Mouse (Mus musculus) CH12.LX (cell line): ENCODE measurements at regions not wholly inside any gene's neighbourhood (a gene's known extent, or its start where the extent isn't known, plus 50 kb on each side); places are given as distances from the start of the nearest gene placed in this dataset.

Source experiments
- DNase-seq: peaks from one replicate; pipeline ENCODE4 v3.0.0-alpha.2; 2013; ENCODE audit errors: extremely low read depth
- H3K27ac ChIP-seq: 2 replicates; pipeline ENCODE4 v1.5.1; 2012; ENCODE audit warnings: low read depth, mild to moderate bottlenecking, control low read depth, moderate library complexity; ENCODE audit not compliant: insufficient read depth
- H3K27me3 ChIP-seq: replicated peaks from 2 replicates; pipeline ENCODE3; 2012; ENCODE audit warnings: inconsistent platforms
- H3K36me3 ChIP-seq, 2 experiments: replicated peaks in 1 of 2; 2 replicates each; pipeline versions ENCODE3 to v1.6.1; 2012; ENCODE audit warnings: inconsistent platforms in 1 of 2, low read length in 1 of 2, mild to moderate bottlenecking in 1 of 2, mixed read lengths in 1 of 2, moderate library complexity in 1 of 2; ENCODE audit not compliant: control insufficient read depth in 1 of 2, insufficient read depth in 1 of 2
- H3K4me1 ChIP-seq, 2 experiments: 2 replicates each; pipeline ENCODE4 v1.6.1; 2012; ENCODE audit warnings: inconsistent platforms in 1 of 2, moderate library complexity in 1 of 2; ENCODE audit not compliant: insufficient read depth in 2 of 2, control insufficient read depth in 1 of 2
- H3K4me2 ChIP-seq: 2 replicates; pipeline ENCODE4 v1.6.1; 2012; ENCODE audit warnings: low read depth, mild to moderate bottlenecking, control low read depth; ENCODE audit not compliant: poor library complexity, insufficient read depth, severe bottlenecking
- H3K4me3 ChIP-seq, 3 experiments: fragments of 150-350 bp in 1 of 3; sonication (generic) in 1 of 3; replicated peaks in 1 of 3; 2 replicates each; pipeline versions ENCODE3 to v1.5.1; 2011 to 2012; ENCODE audit warnings: low read depth in 2 of 3, low read length in 2 of 3, mild to moderate bottlenecking in 2 of 3, moderate library complexity in 2 of 3, control low read depth in 1 of 3, improper control_type of control experiment in 1 of 3, inconsistent platforms in 1 of 3, mixed read lengths in 1 of 3; ENCODE audit not compliant: poor library complexity in 1 of 3
- H3K79me2 ChIP-seq: replicated peaks from 2 replicates; pipeline ENCODE4 v1.6.1; 2012; ENCODE audit warnings: mild to moderate bottlenecking, moderate library complexity; ENCODE audit not compliant: control insufficient read depth, poor library complexity, insufficient read depth, severe bottlenecking; ENCODE audit errors: extremely low read depth
- H3K9ac ChIP-seq: 2 replicates; pipeline ENCODE4 v1.6.1; 2012; ENCODE audit warnings: low read depth, mild to moderate bottlenecking, control low read depth, moderate library complexity; ENCODE audit not compliant: insufficient read depth
- H3K9me3 ChIP-seq: replicated peaks from 2 replicates; pipeline ENCODE3; 2012; ENCODE audit warnings: low read length, inconsistent platforms, mixed read lengths
- BHLHE40 ChIP-seq: IDR thresholded peaks from 2 replicates; pipeline ENCODE4 v1.6.1; 2011; ENCODE audit warnings: mild to moderate bottlenecking, low read depth, low read length, improper control_type of control experiment
- CHD2 ChIP-seq: IDR thresholded peaks from 2 replicates; pipeline ENCODE4 v1.6.1; 2011; ENCODE audit warnings: low read length, improper control_type of control experiment
- E2F4 ChIP-seq: IDR thresholded peaks from 2 replicates; pipeline ENCODE4 v1.6.1; 2011; ENCODE audit warnings: low read depth, low read length, improper control_type of control experiment; ENCODE audit not compliant: insufficient replicate concordance
- ELF1 ChIP-seq: IDR thresholded peaks from 2 replicates; pipeline ENCODE4 v1.6.1; 2014; ENCODE audit warnings: low read depth, mild to moderate bottlenecking, inconsistent platforms, low read length, improper control_type of control experiment
- ETS1 ChIP-seq: conservative IDR thresholded peaks from 2 replicates; pipeline ENCODE4 v1.6.1; 2012; ENCODE audit warnings: low read depth, mild to moderate bottlenecking, inconsistent platforms, low read length, improper control_type of control experiment, moderate library complexity
- GABPA ChIP-seq: IDR thresholded peaks from 2 replicates; pipeline ENCODE4 v1.6.1; 2012; ENCODE audit warnings: low read depth, low read length, improper control_type of control experiment, inconsistent platforms; ENCODE audit not compliant: insufficient replicate concordance
- HCFC1 ChIP-seq: IDR thresholded peaks from 2 replicates; pipeline ENCODE4 v1.6.1; 2012; ENCODE audit warnings: low read depth, mild to moderate bottlenecking, inconsistent platforms, low read length, improper control_type of control experiment
- MAFK ChIP-seq: IDR thresholded peaks from 2 replicates; pipeline ENCODE4 v1.6.1; 2011; ENCODE audit warnings: low read length, improper control_type of control experiment; ENCODE audit not compliant: insufficient replicate concordance
- MEF2A ChIP-seq: IDR thresholded peaks from 2 replicates; pipeline ENCODE4 v1.6.1; 2014; ENCODE audit warnings: low read depth, mild to moderate bottlenecking, inconsistent platforms, low read length, improper control_type of control experiment, borderline replicate concordance
- MXI1 ChIP-seq: IDR thresholded peaks from 2 replicates; pipeline ENCODE4 v1.6.1; 2011; ENCODE audit warnings: mild to moderate bottlenecking, low read depth, low read length, improper control_type of control experiment
- NELFE ChIP-seq: IDR thresholded peaks from 2 replicates; pipeline ENCODE4 v1.6.1; 2011; ENCODE audit warnings: low read depth, low read length, improper control_type of control experiment
- POLR2AphosphoS2 ChIP-seq: IDR thresholded peaks from 2 replicates; pipeline ENCODE4 v1.6.1; 2011; ENCODE audit warnings: low read depth, low read length, improper control_type of control experiment
- RCOR1 ChIP-seq: conservative IDR thresholded peaks from 2 replicates; pipeline ENCODE4 v1.6.1; 2012; ENCODE audit warnings: low read depth, mild to moderate bottlenecking, inconsistent platforms, low read length, improper control_type of control experiment
- TBP ChIP-seq: conservative IDR thresholded peaks from 2 replicates; pipeline ENCODE4 v1.6.1; 2011; ENCODE audit warnings: low read depth, low read length, improper control_type of control experiment
- TCF12 ChIP-seq: IDR thresholded peaks from 2 replicates; pipeline ENCODE4 v1.6.1; 2014; ENCODE audit warnings: low read depth, mild to moderate bottlenecking, inconsistent platforms, low read length, improper control_type of control experiment
- UBTF ChIP-seq: IDR thresholded peaks from 2 replicates; pipeline ENCODE4 v1.6.1; 2012; ENCODE audit warnings: low read depth, mild to moderate bottlenecking, inconsistent platforms, low read length, improper control_type of control experiment, moderate library complexity
- USF1 ChIP-seq: IDR thresholded peaks from 2 replicates; pipeline ENCODE4 v1.6.1; 2014; ENCODE audit warnings: low read depth, mild to moderate bottlenecking, inconsistent platforms, low read length, improper control_type of control experiment
- ZC3H11A ChIP-seq: IDR thresholded peaks from 2 replicates; pipeline ENCODE4 v1.6.1; 2012; ENCODE audit warnings: low read depth, mild to moderate bottlenecking, inconsistent platforms, low read length, improper control_type of control experiment
- ZNF384 ChIP-seq: IDR thresholded peaks from 2 replicates; pipeline ENCODE4 v1.6.1; 2012; ENCODE audit warnings: low read depth, low read length, improper control_type of control experiment, inconsistent platforms
- dilution Hi-C: fragments of 300-500 bp; cut with MboI; formaldehyde crosslinking; loops from 2 replicates; pipeline ENCODE4 v1.14.3; 2020; ENCODE audit warnings: low sequenced_read_pairs; ENCODE audit not compliant: extremely low pct_unique_long_range_greater_than_20kb, extremely low pct_ligation_motif_present
- in situ Hi-C: fragments of 300-500 bp; cut with MboI; formaldehyde crosslinking; loops from 3 replicates; pipeline ENCODE4 v1.14.3; 2019; ENCODE audit warnings: low sequenced_read_pairs, low pct_ligation_motif_present, low pct_unique_long_range_greater_than_20kb, mixed read lengths

- Histone ChIP-seq H3K27ac (no peak overlapping the region), H3K4me2 (no peak overlapping the region), H3K27me3 (no peaks in the 10 kb centered on the region), H3K9me3 (no peaks in the 10 kb centered on the region), H3K79me2 (no peaks in the 10 kb centered on the region), H3K4me3 (no peak overlapping the region), H3K4me1 (no peaks in the 10 kb centered on the region), H3K36me3 (no peaks in the 10 kb centered on the region), H3K9ac (no peak overlapping the region)
- TF ChIP-seq ETS1, result no peak
- no peak for TF ChIP-seq TCF12
- no peak for TF ChIP-seq ZC3H11A
- no peak for TF ChIP-seq ELF1
- in situ Hi-C loops, result no loop called here
- no peak for DNase-seq
- dilution Hi-C loops, result no loop called here
These were observed 154.0 kb upstream of the Fam78b start for GRCm38 (mm10) chr1:166847233-166847632.

- TF ChIP-seq CHD2, result no peak
- TF ChIP-seq NELFE, result no peak
- TF ChIP-seq E2F4, result no peak
- no peak for TF ChIP-seq RCOR1
- TF ChIP-seq USF1, result no peak
- no peak for TF ChIP-seq HCFC1
- no peak for TF ChIP-seq ZNF384
- TF ChIP-seq POLR2AphosphoS2, result no peak
- TF ChIP-seq MXI1, result no peak
- TF ChIP-seq ETS1, result no peak
- no peak for TF ChIP-seq MAFK
- no peak for TF ChIP-seq TBP
- no peak for TF ChIP-seq BHLHE40
- no peak for TF ChIP-seq MEF2A
- TF ChIP-seq GABPA, result no peak
- TF ChIP-seq UBTF, result no peak
- in situ Hi-C loops (no loop called here), dilution Hi-C loops (no loop called here)
These were observed 153.1 kb upstream of the Fam78b start for GRCm38 (mm10) chr1:166848015-166848535.

More at GRCm38 (mm10) chr1:166848015-166848535, 153.1 kb upstream of the Fam78b start:
- Histone ChIP-seq H3K9me3 (no peaks in the 10 kb centered on the region), H3K4me1 (no peaks in the 10 kb centered on the region), H3K27me3 (no peaks in the 10 kb centered on the region), H3K4me2 (no peak overlapping the region), H3K36me3 (no peaks in the 10 kb centered on the region), H3K79me2 (no peaks in the 10 kb centered on the region), H3K9ac (no peak overlapping the region), H3K4me3 (no peak overlapping the region), H3K27ac (no peak overlapping the region)
- DNase-seq, result no peak
